Mouse (Mus musculus) liver, postnatal 0 days (tissue): ENCODE results near the gene Gpc6.

Experiments
- CTCF ChIP-seq: sonication (generic); IDR thresholded peaks from 2 replicates; pipeline ENCODE4 v1.5.1; 2016; ENCODE audit warnings: antibody characterized with exemption, low read depth
- EP300 ChIP-seq: IDR thresholded peaks from 2 replicates; pipeline ENCODE4 v1.6.1; 2016; ENCODE audit warnings: antibody characterized with exemption, low read depth, mild to moderate bottlenecking

DNA sequence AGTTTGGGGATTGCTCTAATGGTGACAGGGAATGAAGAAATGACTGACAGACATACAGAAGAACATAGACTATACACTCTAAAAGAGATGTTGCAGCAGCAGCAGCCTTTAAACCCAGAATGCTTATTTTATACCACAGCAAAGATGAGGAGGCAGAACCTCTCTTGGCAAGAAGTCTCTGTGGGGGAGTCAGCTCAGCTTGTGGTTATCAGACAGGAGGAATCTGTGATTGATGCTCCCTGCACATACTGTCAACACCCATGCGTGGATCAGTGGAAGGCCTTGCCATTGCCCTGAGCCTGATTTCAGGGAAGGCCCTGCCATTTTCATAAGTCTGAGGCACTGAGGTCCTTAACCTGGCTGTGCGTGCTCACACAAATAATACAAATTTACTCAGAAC lies 484.7 kb downstream of the Gpc6 start:
- TF ChIP-seq CTCF (no peak), EP300 (no peak)
